Mouse (Mus musculus) erythroblast, adult 5-6 weeks (primary cell): ENCODE measurements around the gene Abca8b. TPM values are rescaled to one million over a fixed set of nuclear protein-coding genes. Genes with fewer than 3 reads are reported as not detected.
"Not testable (repeated sequence)": the region's sequence is repeated elsewhere in the genome, so short reads cannot be mapped to it uniquely, and the experiment has no call there.

Experiments
- ATAC-seq: replicated peaks from 2 replicates; pipeline ENCODE4 v1.8.0; 2016; ENCODE audit warnings: moderate number of reproducible peaks, mild to moderate bottlenecking, moderate TSS enrichment, inconsistent platforms; ENCODE audit not compliant: poor library complexity, low FRiP score, severe bottlenecking
- total RNA-seq, 2 experiments: library from RNA; stranded (forward) in 1 of 2; stranded (reverse) in 1 of 2; fragments of 150-400 nt in 1 of 2; fragments of 200-764, 138-1000 nt in 1 of 2; gene quantifications; 2 replicates each; pipeline versions ENCODE4 v1.2.3 to v1.2.4; 2015 to 2017; ENCODE audit warnings: low replicate concordance in 2 of 2

Gene Abca8b
- total RNA-seq (2015; ENCODE audit: low replicate concordance) (not detected in 2 replicates), total RNA-seq (2017; ENCODE audit: low replicate concordance) (under 0.01 and 0.28 TPM in 2 replicates)

- no peak for ATAC-seq
These were observed at the start of gene Abca8b for GRCm38 (mm10) chr11:109995624-109996023. Gene Abca8b (minus strand): TSS chr11:109995845.

DNA sequence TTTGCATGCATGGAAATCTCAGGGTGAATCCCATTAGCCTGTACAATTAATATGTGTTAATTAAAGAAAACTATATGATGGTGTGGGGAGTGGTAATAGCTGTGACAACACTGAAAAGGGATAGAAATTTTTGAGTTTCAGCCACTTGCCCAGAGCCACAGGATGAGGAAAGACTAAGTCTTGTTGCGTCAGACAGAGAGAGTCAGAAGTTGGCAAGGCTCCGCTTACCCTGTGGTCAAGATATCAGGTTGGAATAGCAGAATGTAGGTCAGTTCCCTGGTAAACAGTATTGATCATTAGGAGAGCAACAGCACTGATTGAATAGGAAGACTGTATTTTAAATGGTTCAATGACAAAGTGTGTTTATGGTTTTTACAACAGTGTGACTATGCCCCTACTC lies 42.1 kb upstream of the Abca8b start:
- no peak for ATAC-seq

GRCm38 (mm10) chr11:110028913-110029695 lies 33.5 kb upstream of the Abca8b start:
- no peak for ATAC-seq

GRCm38 (mm10) chr11:110010836-110011546 lies 15.3 kb upstream of the Abca8b start:
- ATAC-seq = no peak

GRCm38 (mm10) chr11:109995013-109995412 lies 632 bp downstream of the Abca8b start:
- no peak for ATAC-seq

DNA sequence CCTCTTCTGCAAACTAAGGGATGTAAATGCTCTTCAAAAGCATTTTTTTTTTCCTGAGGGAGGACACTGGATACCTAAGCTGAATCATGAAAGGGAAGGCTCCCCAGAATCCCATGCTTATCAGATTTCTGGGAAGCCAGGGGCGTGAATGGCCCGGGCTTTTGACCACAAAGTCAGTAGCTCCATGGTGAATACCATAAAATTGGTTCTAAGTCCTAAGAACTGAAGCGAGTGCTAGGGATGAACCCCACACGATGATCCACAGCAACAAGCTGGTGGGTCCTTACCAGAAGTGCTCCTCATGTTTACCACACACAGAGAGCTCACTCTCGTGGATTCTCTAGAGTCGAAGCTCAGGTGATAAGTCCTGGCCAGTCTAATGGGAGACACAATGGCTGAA lies 1.6 kb downstream of the Abca8b start:
- no peak for ATAC-seq

DNA sequence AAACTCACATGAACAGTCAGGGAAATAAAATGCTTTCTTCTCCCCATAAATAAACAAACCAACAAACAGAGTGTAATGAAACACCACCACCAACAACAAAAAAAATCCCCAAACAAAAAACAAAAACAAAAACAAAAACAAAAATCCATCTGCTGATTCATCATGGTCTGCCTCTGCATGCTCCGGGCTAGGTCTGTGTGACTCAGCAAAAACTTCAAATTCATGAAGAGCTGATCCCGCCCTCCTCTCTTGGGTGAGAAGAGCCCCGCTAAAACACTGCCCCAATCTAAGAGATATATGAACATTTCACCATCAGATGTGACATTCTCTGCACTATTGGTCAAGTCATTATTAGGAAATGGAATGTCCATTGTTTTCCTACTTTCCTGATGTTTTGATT lies 4.4 kb downstream of the Abca8b start:
- no peak; the same call in 1 of the 2 replicates for ATAC-seq

DNA sequence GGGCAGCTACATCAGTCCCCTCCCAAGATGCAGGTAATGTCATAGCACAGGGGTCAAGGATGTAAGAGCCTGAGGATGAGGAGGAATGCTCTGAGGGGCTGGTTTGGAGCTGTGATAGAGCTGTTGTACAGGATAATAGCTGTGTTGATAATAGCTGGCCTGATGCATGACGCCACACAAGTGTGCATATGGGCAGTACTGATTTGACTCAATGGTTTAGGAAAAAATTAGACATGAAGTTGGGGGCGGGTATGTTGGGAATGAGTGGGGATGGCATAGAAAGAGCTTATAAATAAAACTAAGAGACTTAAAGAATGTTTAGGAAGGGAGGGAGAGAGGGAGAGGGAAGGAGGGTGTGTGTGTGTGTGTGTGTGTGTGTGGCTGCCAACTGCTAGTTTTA lies 5.4 kb downstream of the Abca8b start:
- ATAC-seq = no peak

DNA sequence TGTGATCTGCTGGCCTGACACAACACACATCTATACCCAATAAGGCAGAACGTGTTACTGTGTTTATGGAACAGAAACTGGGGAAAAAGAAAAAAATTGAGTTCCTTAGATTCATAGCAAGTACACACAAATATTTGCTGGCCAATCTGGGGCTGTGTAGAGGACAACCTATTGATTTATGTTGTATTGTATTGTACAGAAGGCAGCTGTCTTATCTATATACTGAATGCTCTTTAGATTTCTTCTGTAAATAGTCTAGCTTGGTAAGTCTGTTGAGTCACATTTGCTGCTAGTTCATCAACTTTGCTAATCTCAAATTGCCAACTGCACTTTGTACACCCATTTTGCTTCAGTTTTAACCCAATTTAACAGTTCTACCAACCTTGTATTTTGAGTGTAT lies 7.5 kb downstream of the Abca8b start:
- ATAC-seq = no peak

GRCm38 (mm10) chr11:109987460-109988072 lies 8.1 kb downstream of the Abca8b start:
- not testable (repeated sequence) for ATAC-seq

DNA sequence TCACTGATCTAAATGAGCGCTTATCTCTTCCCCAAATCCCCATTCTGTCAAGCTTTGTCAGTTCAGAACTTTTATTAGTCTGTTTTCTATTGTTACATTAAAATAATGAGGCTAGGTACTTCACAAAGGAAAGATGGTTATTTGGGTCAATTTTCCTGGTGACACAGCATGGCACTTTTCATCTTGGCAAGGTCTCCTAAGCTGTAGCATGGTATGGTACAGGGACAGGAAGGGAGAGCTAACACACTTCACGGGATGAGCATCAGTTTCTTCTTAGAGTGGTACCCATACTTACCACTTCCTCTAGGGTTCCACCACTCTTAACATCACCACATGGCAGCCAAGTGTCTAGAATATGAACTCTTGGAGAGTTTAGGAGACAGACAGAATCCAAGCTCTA lies 13.8 kb downstream of the Abca8b start:
- no peak for ATAC-seq

DNA sequence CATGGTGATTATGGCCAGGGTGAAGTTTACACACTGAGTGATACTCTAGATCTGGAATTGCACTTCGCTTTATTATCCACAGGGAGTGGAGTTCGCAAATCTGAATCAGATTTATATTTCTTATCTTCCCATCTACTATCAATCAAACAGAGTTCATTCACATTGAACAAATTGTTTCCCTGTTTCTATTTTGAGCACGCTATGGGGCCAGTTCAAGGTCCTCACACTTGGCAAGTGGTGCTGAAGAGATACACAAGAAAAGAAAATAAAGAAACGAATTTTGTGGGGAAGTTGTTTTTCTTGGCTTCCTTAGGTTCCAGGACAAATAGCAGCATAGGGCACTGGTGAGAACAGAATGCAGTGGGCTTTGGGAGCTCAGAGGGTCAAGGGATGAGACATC lies 25.1 kb downstream of the Abca8b start:
- ATAC-seq = no peak

DNA sequence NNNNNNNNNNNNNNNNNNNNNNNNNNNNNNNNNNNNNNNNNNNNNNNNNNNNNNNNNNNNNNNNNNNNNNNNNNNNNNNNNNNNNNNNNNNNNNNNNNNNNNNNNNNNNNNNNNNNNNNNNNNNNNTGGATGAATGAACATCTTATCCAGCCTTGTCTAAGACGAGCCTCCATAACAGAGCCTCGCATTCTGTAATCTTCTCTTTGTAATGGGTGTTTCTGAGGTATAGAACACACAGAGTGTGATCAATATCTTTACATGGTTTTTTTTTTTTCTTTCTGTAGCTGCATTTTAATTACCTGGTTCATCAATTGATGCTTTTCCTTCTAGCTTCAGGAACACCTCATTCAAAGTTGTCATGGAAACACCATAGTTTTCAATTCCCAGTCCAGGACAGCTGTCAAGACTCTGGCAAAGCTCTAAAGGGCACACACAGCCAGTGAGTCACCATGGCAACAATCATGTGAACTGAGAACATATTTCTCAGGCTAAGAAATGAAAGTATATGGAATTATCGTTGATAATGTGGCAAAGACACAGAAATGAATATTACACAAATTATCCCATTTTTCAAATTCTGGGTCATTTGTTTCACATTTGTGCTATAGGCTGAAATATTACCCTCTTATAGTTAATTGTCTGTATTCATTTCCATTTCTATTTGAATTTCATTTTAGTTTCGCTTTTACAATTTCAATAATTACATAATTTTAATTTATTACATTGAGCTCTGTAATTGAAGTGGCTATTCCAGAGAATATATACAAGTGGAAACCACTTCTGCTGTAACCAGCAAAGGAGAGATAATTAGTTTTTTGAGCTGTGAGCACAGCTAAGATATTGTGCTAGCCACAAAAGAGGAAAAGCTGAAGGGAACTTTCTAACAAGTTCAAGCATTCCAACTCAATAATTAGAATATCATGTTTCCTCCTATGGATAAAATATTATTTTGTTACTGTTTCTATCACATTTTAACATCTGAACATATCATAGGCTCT lies 33.9 kb downstream of the Abca8b start:
- no peak for ATAC-seq

DNA sequence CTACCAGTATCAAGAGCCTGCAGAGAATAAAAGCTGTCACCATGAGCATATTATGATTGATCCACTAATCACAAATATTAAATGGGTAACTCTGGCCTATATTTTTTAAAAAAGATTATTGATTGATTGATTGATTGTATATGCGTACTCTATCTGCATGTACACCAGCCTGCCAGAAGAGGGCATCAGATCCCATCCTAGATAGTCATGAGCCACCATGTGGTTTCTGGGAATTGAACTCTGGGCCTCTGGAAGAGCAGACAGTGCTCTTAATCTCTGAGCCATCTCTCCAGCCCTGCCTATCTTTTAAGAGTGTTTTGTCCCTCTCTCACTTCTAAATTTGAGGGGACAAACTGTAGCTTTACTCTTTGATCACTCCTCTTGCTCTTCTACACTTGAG lies 40.5 kb downstream of the Abca8b start:
- no peak for ATAC-seq

DNA sequence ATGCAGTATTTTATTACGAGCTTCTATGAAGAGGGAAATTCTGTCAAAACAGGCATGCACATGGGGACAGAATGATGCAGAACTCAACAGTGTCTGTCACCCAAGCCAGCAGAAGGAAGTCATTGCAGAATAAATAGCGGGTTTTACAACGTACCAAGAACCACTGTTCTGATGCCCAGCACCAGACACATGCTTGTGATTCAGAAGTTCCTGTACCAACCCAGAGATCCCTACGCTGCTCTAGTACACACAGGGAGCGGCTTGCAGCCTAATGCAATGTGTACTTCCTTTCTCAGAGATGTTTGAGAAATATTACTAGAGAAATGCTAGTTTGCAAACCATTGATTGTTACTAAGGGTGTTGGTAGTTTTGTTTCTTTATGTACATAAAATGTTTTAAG lies 58.7 kb downstream of the Abca8b start:
- no peak for ATAC-seq

DNA sequence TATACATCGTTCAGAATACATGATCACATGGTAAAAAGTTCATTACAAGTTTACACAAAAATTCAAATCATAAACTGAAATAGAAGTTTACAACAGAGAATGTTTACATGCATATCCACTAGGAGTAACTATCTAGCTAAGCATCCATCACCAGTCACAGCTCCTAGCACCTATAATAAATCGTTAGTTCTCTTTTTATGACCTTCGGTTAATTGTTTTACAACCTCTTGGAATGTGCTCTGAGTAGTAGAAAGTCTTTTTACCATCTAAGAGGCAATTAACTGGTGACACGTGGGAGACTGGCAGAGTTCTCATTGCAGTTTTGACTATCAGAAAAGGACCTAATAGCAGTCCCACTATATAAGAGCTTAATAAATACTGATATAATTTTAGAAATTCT lies 62.4 kb downstream of the Abca8b start:
- not testable (repeated sequence) for ATAC-seq

GRCm38 (mm10) chr11:109928489-109928888 lies 67.2 kb downstream of the Abca8b start:
- ATAC-seq = no peak

DNA sequence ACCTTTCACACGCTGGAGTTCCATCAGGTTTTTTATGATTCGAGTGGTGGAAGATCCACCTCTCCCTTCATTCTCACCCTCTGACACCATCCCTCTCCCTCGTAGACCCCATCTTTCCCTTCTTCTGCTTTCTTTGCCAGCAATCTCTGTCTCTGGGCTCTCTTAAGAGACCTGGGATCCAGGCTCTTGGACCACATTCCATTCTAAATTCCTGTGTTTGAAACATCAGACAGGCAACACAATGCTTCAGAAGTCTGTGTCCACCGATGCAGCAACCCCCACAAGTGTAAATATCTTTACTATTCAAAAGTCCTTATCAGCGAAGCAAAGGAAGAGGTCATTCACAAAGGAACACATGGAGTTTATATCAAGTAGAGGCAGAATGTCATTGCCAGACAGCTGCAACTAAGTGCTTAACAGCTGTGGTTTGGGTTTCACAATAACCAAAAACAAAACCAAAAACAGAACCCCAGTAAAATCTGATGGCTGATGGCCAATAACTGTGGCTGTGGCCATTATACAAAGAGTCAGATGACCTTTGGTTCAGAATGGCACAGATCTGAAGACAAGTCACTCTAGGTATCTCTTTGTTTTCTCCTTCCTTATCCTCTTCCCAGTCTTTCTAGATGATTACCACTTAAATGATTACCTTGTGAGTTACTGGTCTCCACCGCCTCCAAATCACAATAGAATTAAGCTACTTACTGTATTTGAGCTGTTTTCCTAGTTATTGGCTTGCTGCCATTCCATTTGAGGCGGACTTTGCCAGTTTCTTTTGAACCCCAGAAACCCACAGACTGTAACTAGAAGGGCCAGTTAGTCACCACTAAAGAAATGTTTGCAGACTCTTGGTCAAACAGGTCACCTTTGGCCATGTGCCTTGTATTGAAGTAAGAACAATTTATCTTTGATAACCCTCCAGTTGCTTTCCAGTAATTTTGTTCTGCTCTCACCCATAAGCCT lies 68.6 kb downstream of the Abca8b start:
- no peak for ATAC-seq

- ATAC-seq = no peak
These were observed 73.4 kb downstream of the Abca8b start for GRCm38 (mm10) chr11:109922236-109922635.
